Mouse (Mus musculus) adrenal gland, adult 8-10 months (tissue): ENCODE results near the gene Lipn. TPM values are rescaled to one million over a fixed set of nuclear protein-coding genes. Genes with fewer than 3 reads are reported as not detected.

Experiments used
- microRNA-seq, 2 experiments: library from miRNA; unstranded; fragments of <30 nt; microRNA quantifications; one replicate each; pipeline ENCODE4 v1.2.0; 2022
- total RNA-seq, 4 experiments: library from RNA; stranded (reverse); gene quantifications; 2 replicates each; pipeline ENCODE4 v1.2.4; 2022

Gene Lipn
- total RNA-seq, 4 experiments from 2014 or later: 0.17 to 0.24 TPM; not detected in 2

Small RNA genes within 50 kb of the gene (microRNA-seq; reads per million reads assigned to microRNA genes)
- 0 reads per million in 2 experiments for gene Gm23334

Other genes with a start within 250 kb of the Lipn start
- gene Lipf, start 106.2 kb upstream of the Lipn start, total RNA-seq: not detected
- under 1 TPM; 0.15 to 0.40 (median 0.31) TPM for gene Lipk, start 59.1 kb upstream of the Lipn start, total RNA-seq
- not detected for gene Lipm, start 33.6 kb downstream of the Lipn start, total RNA-seq
- gene Ankrd22, start 98.7 kb downstream of the Lipn start, total RNA-seq: not detected
- gene Stambpl1, start 124.9 kb downstream of the Lipn start, total RNA-seq: 1 to 10 TPM; 6.3 to 8.1 (median 7.1) TPM
- 10 to 100 TPM; 26.3 to 60.4 (median 36.5) TPM for gene Acta2, start 188.2 kb downstream of the Lipn start, total RNA-seq
- 10 to 100 TPM in 1 of 4 experiments, 1 to 10 TPM in 3; 7.9 to 10.1 (median 8.3) TPM for gene Fas, start 223.3 kb downstream of the Lipn start, total RNA-seq